Mouse (Mus musculus): ENCODE measurements around the gene Mfrp.

Gene Mfrp

DNA sequence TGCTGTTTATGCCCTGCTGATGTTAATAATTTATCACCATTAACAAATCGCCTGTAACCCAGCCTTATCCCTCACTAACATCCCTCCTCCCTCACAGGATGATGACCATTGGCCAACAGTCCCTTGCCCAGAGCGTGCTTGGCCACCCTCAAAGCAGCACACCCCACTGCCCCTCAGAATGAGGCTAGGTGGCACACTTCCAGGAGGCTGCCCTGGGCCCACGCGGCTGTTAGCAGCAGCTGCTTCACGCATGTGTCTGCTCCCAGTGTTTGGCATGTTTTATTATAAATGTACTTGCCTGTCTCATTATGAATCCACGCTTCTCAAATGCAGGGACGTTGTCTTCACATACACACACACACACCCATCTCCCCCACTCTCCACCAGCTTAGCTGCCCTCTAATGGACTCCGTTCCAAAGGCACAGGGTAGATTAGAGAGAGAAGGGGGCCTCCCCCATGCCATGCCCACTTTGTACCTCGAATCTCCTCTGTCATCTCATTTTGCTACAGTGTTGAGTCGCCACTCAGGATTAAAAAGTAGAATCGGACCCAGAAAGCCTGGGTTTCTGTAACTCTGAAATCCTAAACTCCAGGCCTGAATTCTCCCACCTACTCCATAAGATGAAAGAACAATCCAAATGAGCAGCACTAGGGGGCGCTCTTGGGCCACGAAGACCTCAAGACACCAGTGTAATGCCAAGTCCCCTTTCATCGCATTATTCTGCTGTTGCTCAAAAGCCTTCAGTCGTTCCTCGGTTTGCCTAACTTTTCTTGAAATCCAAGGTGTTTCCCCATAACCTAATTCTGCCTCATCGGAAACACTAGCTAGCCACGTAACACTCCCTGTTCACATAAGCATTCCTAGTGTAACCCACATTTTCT, 24.3 kb downstream of the Mfrp start:
- intact Hi-C loops (cut with DNase I), result loop anchor here (10.0 kb wide), 3 partner anchors 109 to 259 kb away; partner anchors contain the start of gene Cbl

DNA sequence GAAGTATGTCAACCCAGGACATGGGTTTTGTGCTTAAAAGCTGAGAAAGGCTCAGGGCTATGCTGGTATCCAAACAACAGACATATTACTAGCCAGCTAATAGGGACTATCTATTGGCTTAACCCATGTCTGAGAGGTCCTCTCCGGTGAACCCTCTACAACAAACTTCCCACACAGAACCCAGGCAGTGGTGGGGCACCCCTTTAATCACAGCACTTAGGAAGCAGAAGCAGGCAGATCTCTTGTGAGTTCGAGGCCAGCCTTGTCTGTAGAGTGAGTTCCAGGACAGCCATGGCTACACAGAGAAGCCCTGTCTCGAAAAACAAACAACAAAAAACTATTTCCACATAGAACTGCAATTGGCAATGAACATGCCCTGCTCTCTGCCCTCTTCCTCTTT, 25.2 kb downstream of the Mfrp start:
- intact Hi-C loops (cut with DNase I), result loop anchor here (10.0 kb wide), 3 partner anchors 108 to 258 kb away; partner anchors contain the start of gene Cbl

DNA sequence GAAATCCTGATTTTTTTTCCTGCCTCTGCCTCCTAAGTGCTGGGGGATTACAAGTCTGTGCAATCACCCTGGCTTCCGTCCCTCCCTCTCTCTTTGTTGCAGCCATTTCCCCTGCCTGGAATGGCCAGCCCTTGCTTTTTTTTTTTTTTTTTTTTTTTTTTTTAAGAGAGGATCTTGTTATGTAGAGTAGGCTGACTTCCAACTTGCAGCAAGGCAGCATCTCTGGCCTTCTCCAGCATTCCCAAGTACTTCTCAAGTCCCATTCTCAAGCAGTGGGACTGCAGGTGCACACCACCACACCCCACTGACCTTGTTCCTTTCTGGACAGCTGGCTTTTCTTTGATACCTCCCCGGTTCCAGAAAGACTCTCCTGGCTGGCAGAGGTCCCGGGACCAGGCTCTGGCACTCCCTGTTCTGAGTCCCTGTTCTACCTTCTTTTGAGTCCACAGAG, 25.8 kb downstream of the Mfrp start:
- intact Hi-C loops (cut with DNase I), result loop anchor here (10.0 kb wide), 3 partner anchors 107 to 257 kb away; partner anchors contain the start of gene Cbl

DNA sequence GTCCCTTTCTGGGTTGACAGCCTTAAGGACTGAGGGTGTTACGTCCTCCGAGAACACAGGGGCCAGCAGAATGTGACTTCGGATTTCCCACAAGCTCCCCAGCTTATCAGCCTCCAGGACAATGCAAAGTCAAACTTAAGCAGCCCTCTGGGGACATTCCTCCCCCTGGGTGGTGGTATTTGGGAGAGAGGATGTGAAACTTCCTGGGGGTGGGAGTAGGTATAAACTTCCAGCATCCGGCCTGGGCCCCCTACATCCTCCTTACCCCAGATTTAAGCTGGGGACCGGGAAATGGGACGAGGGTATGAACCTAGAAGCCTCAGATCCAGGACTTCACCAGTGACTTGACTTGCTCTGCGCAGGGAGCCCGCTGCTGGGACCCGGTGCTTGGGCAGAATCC, 28.1 kb downstream of the Mfrp start:
- intact Hi-C loops (cut with DNase I), result loop anchor here (10.0 kb wide), 3 partner anchors 105 to 255 kb away; partner anchors contain the start of gene Cbl

DNA sequence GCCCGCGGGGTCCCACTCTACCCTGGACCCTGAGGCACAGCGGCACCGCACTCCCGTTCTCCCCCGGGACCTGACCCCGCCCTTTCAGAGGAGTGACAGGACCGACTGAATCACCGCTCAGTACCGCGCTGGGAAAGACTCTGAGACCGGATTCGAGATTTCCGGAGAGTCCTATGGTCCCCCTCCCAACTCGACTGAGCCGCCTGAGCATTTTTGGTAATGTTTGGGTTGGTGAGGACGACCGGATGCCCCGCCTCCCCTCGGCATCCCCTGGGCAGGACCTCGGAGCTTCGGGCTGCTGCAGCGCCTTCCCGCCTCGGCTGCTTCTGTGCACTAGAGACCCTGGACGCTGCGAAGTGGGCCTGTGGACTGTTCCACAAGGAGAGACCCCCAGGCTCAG, 28.5 kb downstream of the Mfrp start:
- intact Hi-C loops (cut with DNase I), result no loop called here

DNA sequence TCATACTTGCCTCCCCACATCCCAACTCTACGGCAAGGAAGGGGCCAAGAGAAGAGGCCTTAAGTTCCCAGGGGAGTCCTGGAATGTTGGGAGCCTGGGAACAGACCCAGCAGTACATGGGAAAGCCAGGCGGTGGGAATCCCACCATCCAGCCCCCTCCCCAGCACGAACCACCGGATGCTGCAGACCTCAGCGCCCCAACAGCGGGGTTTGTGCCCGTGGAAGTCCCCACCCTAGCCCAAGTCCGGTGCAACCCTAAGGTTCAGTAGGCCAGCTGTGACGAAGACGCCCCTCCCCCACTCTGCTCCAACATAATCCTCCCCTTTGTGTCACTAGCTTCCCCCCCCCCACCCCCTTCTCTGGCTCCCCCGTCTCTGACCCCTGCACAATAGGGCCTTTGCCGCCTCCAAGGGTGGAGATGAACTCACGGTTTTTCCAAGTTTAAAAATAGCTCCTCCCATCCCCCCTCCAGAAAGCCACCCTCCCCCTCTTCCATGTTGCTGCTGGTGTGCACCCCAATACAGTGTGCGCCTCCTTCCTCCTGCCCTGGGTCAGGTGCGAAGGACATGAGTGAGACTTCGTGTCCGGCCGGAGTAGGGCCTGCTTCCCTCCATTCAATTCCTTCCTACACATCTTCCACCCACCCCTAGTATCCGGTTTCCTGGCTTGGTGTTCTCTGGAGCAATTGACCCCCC, 29.2 kb downstream of the Mfrp start:
- intact Hi-C loops (cut with DNase I), result no loop called here

DNA sequence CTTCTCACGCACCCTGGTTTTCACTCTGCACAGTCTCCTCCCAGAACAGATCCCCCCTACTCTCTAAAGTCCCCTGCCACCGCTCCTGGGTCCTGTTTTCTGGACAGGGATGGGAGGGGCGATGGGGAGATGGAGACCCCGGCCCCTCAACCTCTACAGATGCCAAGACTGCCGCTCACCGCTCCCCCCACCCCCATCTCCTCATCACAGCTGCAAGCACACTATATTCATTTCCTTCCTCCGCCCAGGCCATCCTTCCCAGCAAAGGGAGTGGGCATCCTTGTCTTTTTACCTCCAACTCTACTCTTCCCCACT, 29.7 kb downstream of the Mfrp start:
- intact Hi-C loops (cut with DNase I), result no loop called here

DNA sequence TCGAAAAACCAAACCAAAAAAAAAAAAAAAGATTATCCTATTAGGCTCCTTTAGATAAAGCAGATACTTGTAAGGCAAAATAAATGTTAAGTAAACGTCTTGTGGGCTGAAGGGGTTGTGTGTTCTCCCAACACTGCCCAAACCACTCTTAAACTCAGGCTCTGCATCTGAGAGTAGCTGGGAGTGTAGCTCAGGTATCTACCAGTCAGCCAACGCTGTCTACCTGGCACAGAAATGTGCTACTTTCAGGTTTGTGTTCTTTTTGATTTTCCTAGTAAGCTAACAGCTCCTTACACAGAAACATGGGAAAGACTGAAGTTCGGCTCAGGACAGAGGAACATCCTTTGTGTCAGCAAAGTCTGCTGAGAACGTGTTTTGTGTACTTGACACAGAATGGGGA, 30.7 kb downstream of the Mfrp start:
- intact Hi-C loops (cut with DNase I), result no loop called here

DNA sequence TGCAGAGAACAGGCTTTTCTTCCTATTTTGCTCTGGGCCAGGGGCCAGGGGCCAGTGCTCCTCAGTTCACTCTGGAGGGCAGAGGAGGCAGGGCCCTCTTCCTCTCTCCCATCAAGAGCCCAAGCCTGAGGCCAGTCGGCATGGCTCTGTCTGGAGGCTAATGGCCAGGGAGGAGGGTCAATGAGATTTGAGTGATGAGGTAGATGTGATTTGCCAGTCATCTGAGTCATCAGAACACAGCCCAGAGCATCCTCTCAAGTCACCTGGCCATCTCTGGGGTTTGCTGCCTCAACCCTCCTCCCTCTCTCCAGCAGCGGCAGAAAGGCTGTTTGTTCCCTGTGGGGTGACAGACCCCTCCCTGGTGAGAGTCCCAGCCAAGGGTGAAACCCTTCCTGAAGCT, 31.8 kb downstream of the Mfrp start:
- intact Hi-C loops (cut with DNase I), result no loop called here

DNA sequence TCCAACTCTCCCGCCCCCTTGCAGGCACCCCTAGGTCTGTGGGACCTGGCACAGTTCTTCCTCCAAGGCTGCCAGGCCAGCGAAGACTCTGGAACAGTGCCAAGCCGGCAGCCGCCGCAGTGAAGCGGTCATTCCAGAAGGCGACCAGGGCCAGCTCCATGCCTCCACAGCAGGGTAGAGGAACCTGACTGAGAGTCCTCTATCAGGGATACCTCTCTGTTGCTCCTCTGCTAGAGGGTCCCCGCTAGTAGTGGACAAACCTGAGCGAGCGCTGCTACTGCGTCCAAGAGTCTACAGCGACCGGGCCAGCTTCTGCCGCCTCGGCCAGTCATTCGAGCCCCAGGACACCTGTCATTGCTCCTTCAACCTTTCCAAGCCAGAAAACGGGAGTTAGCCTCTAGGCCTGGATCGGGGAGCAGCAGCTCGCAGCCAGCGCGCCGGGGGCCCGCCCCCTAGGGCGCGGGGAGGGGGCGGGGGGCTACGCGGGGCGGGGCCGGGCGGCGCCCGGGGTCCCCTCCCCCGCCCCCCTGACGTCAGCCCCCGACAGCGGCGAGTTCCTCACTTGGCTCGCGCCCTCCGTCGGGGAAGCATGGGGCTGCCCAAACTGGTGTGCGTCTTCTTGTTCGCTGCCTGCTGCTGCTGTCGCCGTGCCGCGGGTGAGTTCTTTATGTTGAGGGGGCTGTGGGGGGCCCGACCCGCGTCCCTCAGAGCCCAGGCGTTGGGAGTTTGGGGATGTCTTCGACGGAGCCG, 32.7 kb downstream of the Mfrp start, which contains the start of gene Mcam:
Mcam (plus strand) TSS at position 369 of the 750 bp plus-strand sequence.
- intact Hi-C loops (cut with DNase I), result no loop called here

DNA sequence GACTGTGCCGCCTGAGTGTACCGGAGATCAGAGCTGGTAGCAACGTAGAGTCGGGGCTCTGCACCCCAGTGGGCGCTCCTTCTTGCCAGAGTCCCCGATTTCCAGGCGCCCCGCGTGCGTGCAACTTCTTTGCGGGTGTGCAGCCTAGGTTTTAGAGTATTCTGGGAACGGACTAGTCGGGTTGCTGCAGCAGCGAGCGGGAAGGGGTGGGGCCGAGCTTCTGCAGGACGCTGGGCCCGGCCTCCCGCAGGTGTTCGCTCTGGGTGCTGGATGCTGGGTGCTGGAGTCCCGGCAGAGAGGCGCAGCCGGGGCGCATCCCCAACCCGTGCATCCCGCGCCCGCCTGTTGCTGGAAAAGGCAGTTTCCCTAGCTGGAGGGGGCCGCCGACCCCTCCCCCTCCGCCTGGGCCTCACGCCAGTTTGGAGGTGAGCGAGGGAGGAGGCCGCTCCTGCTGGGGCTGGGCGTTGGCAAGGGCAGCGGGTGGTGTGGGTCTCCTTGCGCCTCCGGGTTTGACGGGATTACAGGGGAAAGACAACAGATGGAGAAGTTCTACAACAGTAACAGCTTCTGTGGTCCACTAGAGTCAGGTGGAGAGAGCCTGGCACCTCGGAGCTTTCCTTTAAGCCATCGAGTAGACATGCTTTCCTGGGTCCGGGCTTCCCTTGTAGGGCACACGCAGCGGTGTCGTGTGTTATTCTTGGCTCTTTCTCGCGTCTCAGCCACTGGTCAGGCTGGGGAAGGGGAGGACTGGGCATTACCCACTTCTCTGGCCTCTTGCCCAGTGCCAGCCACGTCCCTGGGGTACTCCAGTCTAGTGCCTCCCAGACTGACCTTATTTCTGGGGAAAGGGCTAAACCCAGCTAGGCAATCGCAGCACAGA, 33.6 kb downstream of the Mfrp start:
- intact Hi-C loops (cut with DNase I), result no loop called here

DNA sequence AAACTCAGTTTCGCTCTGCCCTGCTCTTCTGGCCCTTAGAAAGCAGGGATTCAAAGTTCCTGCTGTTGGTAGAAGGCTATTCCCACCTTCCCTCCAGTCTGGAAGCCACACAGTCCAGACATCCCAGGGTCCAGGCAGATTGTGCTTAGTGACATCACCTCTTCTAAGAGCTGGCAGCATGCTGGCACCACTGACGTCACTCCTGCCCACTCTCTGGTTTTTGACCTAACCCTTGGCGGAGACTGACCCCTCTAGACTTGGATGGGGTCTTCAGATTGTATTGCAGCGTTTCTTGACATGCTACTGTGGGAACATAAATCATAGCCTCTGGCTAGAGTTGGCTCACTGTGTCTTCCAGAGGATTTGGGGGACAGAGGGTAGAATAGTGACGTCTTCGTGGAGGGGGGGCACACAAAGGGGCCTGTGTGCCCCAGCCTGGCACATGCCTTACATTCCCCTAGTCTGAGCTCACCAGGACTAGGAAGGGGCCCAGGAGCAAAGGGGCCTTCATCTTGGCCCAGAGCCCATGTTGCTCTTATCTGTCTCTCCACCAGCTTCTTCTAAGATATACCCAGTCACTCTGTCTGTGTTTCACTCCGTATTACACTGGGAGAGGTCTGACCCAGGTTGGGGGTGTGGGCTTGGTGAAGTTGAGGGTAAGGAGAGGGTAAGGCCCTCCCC, 34.3 kb downstream of the Mfrp start:
- intact Hi-C loops (cut with DNase I), result no loop called here

DNA sequence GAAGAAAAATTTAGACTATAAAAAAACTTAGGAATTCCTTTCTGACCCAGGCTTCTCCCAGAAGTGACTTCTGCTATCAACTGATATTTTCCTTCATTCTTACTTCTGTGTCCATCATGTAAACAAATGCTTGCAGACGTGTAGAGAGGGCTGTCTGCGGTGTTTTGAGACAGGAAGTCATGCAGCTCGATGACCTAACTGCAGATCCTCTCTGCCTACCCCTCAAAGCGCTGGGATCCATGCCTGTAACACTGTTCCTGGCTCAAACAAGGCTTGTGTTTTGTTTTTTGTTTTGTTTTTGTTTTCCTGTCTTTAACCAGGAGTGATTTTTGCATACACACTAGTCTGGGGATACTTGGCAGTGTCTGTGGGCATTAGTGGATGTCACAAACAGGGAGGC, 36.3 kb downstream of the Mfrp start:
- intact Hi-C loops (cut with DNase I), result no loop called here

DNA sequence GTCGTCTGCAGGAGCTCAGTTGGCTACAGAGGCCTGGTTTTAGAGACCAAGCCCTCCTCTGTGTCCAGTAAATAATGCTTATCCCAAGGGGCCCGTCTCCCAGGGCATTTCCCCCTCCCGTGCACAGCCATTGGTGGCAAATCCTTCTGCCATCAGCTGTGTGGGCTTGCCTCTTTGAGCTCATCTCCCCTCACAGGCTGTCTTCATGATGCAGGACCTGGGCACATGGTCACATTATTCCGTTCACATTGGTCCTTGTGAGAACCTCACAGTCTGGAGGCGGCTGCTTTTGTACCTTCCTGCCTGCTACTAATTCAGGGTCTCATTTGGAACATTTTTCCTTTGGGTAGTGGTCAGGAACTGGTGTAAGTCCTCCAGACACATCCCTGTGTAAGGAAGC, 40.4 kb downstream of the Mfrp start:
- intact Hi-C loops (cut with DNase I), result no loop called here

DNA sequence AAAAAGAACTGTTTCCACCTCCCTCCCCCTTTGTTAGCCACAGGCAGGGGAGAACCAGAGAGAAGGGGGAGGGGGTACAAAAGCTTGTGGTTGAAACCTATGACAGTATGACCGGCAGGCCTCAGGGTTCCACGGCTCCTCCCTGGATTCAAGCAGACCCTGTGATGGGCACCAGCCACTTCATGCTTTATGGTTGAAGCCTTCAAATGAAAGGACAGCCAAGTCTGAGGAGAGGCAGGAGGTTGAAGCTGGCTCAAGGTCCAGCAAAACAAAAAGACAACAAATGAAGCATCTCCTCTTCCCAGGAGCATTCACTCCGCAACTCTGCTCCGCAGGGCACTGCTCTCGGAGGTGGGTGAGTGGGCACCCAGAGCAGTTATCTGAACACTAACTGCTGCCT, 41.9 kb downstream of the Mfrp start:
- intact Hi-C loops (cut with DNase I), result no loop called here

DNA sequence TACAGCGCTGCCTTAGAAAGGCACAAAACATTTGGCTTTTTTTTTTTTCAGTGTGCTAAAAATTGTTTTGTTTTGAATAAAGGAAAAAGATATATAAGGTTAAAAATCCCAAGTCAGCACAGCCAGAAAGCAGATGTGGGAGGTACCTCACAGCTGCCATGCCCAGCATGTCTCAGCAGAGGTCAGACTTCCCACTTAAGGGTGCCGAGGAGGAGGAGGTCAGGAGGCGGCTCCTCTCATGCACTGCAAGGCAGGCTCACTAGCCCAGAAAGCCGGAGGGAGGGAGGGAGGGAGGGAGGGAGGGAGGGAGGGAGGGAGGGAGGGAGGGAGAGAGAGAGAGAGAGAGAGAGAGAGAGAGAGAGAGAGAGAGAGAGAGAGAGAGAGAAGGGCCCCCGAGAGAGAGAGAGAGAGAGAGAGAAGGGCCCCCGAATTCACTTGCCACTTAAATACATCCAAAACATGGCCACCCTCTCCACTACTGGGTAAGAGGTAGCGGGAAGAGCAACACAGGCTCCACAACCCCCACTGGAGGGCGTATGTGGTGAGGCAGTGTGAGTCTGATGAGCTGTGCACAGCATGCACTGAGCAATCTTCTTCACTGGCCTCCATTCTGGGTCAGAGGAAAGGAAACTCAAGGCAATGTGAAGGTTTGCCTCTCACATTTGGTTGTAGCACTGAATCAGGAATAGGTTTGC, 42.6 kb downstream of the Mfrp start:
- intact Hi-C loops (cut with DNase I), result no loop called here

DNA sequence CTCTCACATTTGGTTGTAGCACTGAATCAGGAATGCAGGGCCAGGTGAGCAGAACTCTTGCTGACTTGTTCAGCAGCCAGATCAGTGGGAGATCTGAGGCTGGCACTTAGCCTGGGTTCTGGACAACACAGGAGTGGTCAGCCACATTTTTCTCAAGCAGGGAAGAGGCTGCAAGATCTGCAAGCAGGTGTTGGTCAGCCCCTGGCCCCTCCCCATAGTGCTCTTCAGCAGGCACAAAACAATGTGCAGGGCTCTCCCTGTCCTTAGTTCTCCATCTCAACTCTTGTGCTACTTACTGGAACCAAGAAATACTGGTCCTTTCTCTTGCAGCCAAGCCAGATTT, 43.2 kb downstream of the Mfrp start:
- intact Hi-C loops (cut with DNase I), result loop anchor here (5.0 kb wide), 1 partner anchor 38 kb away; no protein-coding TSS in a partner anchor

DNA sequence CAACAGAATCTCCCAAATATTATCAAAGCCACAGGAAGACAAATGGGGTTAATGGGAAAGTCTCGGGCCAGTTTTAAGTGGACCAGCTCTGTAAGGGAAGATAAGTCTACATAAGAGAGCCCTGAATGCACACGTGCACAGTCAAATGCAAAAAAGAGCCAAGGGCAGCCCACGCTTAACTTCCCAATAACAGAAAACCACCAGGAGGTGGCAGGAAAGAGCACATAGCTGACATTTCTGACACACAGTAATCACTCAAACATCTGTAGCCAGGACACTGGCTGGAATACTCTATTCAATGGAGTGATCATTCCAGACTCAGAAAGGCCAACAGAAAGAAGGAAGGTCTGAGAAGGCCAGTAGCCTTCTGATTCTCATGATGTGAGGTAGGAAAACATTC, 45.8 kb downstream of the Mfrp start:
- intact Hi-C loops (cut with DNase I), result loop anchor here (5.0 kb wide), 1 partner anchor 35 kb away; no protein-coding TSS in a partner anchor
